Comparison of ENCODE assay signal across 15 mouse cellular contexts in genomic region chr11:76319714-76320435, GRCm38 (mm10).
DNase-seq lines count a peak whose midpoint lies in the region; ATAC-seq and TF ChIP-seq lines count a peak whose summit lies in the region.
"Had no signal": no experiment of that assay in that cellular context is flagged by ENCODE, and none has a peak within 500 bp of the region (broad histone marks: within the 10 kb centered on the region; RNA-seq: fewer than 3 reads in every experiment).

No protein-coding gene starts in this region.

- ATAC-seq in hindbrain, embryonic 13.5 days (ENCODE audit: low FRiP score) = no peak
- no peak for ATAC-seq in limb, embryonic 15.5 days (ENCODE audit: insufficient number of reproducible peaks, low FRiP score, low TSS enrichment, low read depth)
- no peak for ATAC-seq in granulocyte monocyte progenitor cell, adult 5-6 weeks (replicated peaks; ENCODE audit: poor library complexity, severe bottlenecking)
- ATAC-seq: CD4-positive, CD25-positive, alpha-beta regulatory T cell, adult 4 months; intestine, embryonic 16.5 days; liver, embryonic 12.5 days had no signal

- peaks cover 40% of the 10 kb centered on the region for H3K4me1 ChIP-seq in hindbrain, embryonic 10.5 days (replicated peaks)
- H3K4me1 ChIP-seq in hindbrain, embryonic 13.5 days (replicated peaks) = peaks cover 24% of the 10 kb centered on the region
- H3K4me1 ChIP-seq in ES-E14 (ENCODE audit: control insufficient read depth in 2 of 2, insufficient read depth in 2 of 2, low read length in 2 of 2, poor library complexity in 1 of 2) = peaks cover 9 to 41% of the 10 kb centered on the region in 2 experiments
- H3K4me1 ChIP-seq in embryonic facial prominence, embryonic 10.5 days = peaks cover 51% of the 10 kb centered on the region
- peaks cover 61% of the 10 kb centered on the region for H3K4me1 ChIP-seq in limb, embryonic 15.5 days

- H3K27me3 ChIP-seq in hindbrain, embryonic 10.5 days (ENCODE audit: insufficient read depth, poor library complexity, severe bottlenecking) = no peaks in the 10 kb centered on the region
- no peaks in the 10 kb centered on the region for H3K27me3 ChIP-seq in hindbrain, embryonic 13.5 days
- H3K27me3 ChIP-seq in embryonic facial prominence, embryonic 10.5 days (replicated peaks; ENCODE audit: low read depth, poor library complexity, severe bottlenecking) = no peaks in the 10 kb centered on the region
- no peaks in the 10 kb centered on the region for H3K27me3 ChIP-seq in limb, embryonic 15.5 days
- H3K27me3 ChIP-seq: liver, embryonic 12.5 days had no signal

- H3K9me3 ChIP-seq in hindbrain, embryonic 10.5 days = peaks cover 6% of the 10 kb centered on the region; the same call in 1 of the 2 replicates
- H3K9me3 ChIP-seq in hindbrain, embryonic 13.5 days = no peaks in the 10 kb centered on the region
- no peaks in the 10 kb centered on the region for H3K9me3 ChIP-seq in ES-E14 (ENCODE audit: control insufficient read depth, insufficient read depth, low read depth, low read length)
- no peaks in the 10 kb centered on the region for H3K9me3 ChIP-seq in embryonic facial prominence, embryonic 10.5 days
- H3K9me3 ChIP-seq in limb, embryonic 15.5 days = no peaks in the 10 kb centered on the region
- H3K9me3 ChIP-seq: liver, embryonic 12.5 days; midbrain, embryonic 10.5 days had no signal

- peak overlapping the region; percentile 25 for H3K27ac ChIP-seq in hindbrain, embryonic 10.5 days
- H3K27ac ChIP-seq in hindbrain, embryonic 13.5 days = no peak overlapping the region
- peak overlapping the region; percentile 82 for H3K27ac ChIP-seq in ES-E14 (ENCODE audit: insufficient read depth, low read depth, low read length, poor library complexity, severe bottlenecking)
- peak overlapping the region; percentile 59; the same call in 1 of the 2 replicates for H3K27ac ChIP-seq in embryonic facial prominence, embryonic 10.5 days (replicated peaks)
- peak overlapping the region; percentile 74 for H3K27ac ChIP-seq in limb, embryonic 15.5 days
- H3K27ac ChIP-seq: liver, embryonic 12.5 days; midbrain, embryonic 10.5 days had no signal

- in situ Hi-C loops in ES-E14 (cut with MboI; ENCODE audit: low sequenced_read_pairs in 2 of 2, unreplicated experiment in 2 of 2) = no loop called here

- H3K4me3 ChIP-seq in hindbrain, embryonic 10.5 days = no peak overlapping the region
- H3K4me3 ChIP-seq in hindbrain, embryonic 13.5 days = no peak overlapping the region
- peak overlapping the region in 1 of 2 experiments; percentile 32; a peak in 1 of 4 replicates for H3K4me3 ChIP-seq in ES-E14 (ENCODE audit: insufficient read depth in 1 of 2, low read depth in 1 of 2, low read length in 2 of 2, poor library complexity in 1 of 2, severe bottlenecking in 1 of 2)
- H3K4me3 ChIP-seq in embryonic facial prominence, embryonic 10.5 days = no peak overlapping the region
- H3K4me3 ChIP-seq in limb, embryonic 15.5 days = no peak overlapping the region
- H3K4me3 ChIP-seq: liver, embryonic 12.5 days; midbrain, embryonic 10.5 days; myocyte had no signal

- 65% methylated on average over 9 of the region's 9 CpGs for WGBS in hindbrain, embryonic 10.5 days
- WGBS in hindbrain, embryonic 13.5 days = 66% methylated on average over 9 of the region's 9 CpGs
- WGBS in embryonic facial prominence, embryonic 10.5 days = 47% methylated on average over 9 of the region's 9 CpGs
- 48% methylated on average over 9 of the region's 9 CpGs for WGBS in limb, embryonic 15.5 days

- H3K4me2 ChIP-seq in hindbrain, embryonic 13.5 days = no peak overlapping the region
- no peak overlapping the region for H3K4me2 ChIP-seq in limb, embryonic 15.5 days
- H3K4me2 ChIP-seq: liver, embryonic 12.5 days had no signal

- DNase-seq in hindbrain, embryonic 10.5 days (ENCODE audit: low spot score) = no peak
- peak; percentile 67 for DNase-seq in ES-E14 (ENCODE audit: low read depth, low spot score)
- no peak for DNase-seq in embryonic facial prominence, embryonic 10.5 days (ENCODE audit: low spot score)
- DNase-seq in spleen, postnatal 4 days (ENCODE audit: low spot score in 2 of 2) = no peak
- DNase-seq: adrenal gland, postnatal 25 days; lung, postnatal 14 days; right cerebral cortex, postnatal 14 days had no signal

- H3K9ac ChIP-seq in hindbrain, embryonic 13.5 days = no peak overlapping the region
- H3K9ac ChIP-seq in ES-E14 (ENCODE audit: insufficient read depth, low read depth, low read length, poor library complexity, severe bottlenecking) = peak overlapping the region; percentile 14; the same call in 1 of the 2 replicates
- H3K9ac ChIP-seq in limb, embryonic 15.5 days = no peak overlapping the region
- H3K9ac ChIP-seq: liver, embryonic 12.5 days had no signal

- peaks cover 7% of the 10 kb centered on the region for H3K36me3 ChIP-seq in hindbrain, embryonic 10.5 days
- no peaks in the 10 kb centered on the region for H3K36me3 ChIP-seq in hindbrain, embryonic 13.5 days
- no peaks in the 10 kb centered on the region for H3K36me3 ChIP-seq in ES-E14 (ENCODE audit: control insufficient read depth, insufficient read depth, low read length, poor library complexity, severe bottlenecking)
- peaks cover 10% of the 10 kb centered on the region for H3K36me3 ChIP-seq in embryonic facial prominence, embryonic 10.5 days (replicated peaks)
- no peaks in the 10 kb centered on the region for H3K36me3 ChIP-seq in limb, embryonic 15.5 days
- H3K36me3 ChIP-seq: liver, embryonic 12.5 days had no signal

TF ChIP-seq in ES-E14, 5 proteins besides CTCF, POLR2A, EP300 and RAD21:
- TF ChIP-seq CHD2 (IDR thresholded peaks at IDR 0.05; ENCODE audit: low read depth, low read length) (no peak), ZC3H11A (IDR thresholded peaks at IDR 0.05; ENCODE audit: borderline replicate concordance, low read depth, low read length) (no peak), MAFK (IDR thresholded peaks at IDR 0.05; ENCODE audit: insufficient read depth, low read depth, low read length) (no peak), ZNF384 (IDR thresholded peaks at IDR 0.05; ENCODE audit: low read depth, low read length) (peak; percentile 74; the same call in 1 of the 2 replicates)
TF ChIP-seq in ES-E14: peak in this region for 1.
